Comparison of ENCODE assay signal across 31 mouse cellular contexts in genomic region chr4:102520669-102521261, GRCm38 (mm10).
DNase-seq lines count a peak whose midpoint lies in the region; ATAC-seq and TF ChIP-seq lines count a peak whose summit lies in the region.
"Had no signal": no experiment of that assay in that cellular context is flagged by ENCODE, and none has a peak within 500 bp of the region (broad histone marks: within the 10 kb centered on the region; RNA-seq: fewer than 3 reads in every experiment).

No protein-coding gene starts in this region.

- no peak for TF ChIP-seq EP300 in liver, postnatal 0 days (IDR thresholded peaks at IDR 0.05; ENCODE audit: low read depth)

- no peaks in the 10 kb centered on the region for H3K36me3 ChIP-seq in heart, embryonic 12.5 days
- no peaks in the 10 kb centered on the region for H3K36me3 ChIP-seq in liver, embryonic 11.5 days (ENCODE audit: control insufficient read depth, insufficient read depth, low read length)
- H3K36me3 ChIP-seq in liver, postnatal 0 days (replicated peaks; ENCODE audit: insufficient read depth, low read length): no peaks in the 10 kb centered on the region
- no peaks in the 10 kb centered on the region for H3K36me3 ChIP-seq in splenic B cell, adult 2 months (ENCODE audit: control insufficient read depth, insufficient read depth, low read length, poor library complexity, severe bottlenecking)
- H3K36me3 ChIP-seq: embryonic facial prominence, embryonic 12.5 days; G1E; limb, embryonic 12.5 days; liver, embryonic 13.5 days had no signal

- 68% methylated on average over 8 of the region's 8 CpGs for WGBS in heart, embryonic 12.5 days
- WGBS in liver, embryonic 11.5 days: 64% methylated on average over 8 of the region's 8 CpGs
- WGBS in liver, postnatal 0 days (ENCODE audit: insufficient replicate concordance): 68% methylated on average over 8 of the region's 8 CpGs

- ATAC-seq in heart, embryonic 12.5 days (ENCODE audit: insufficient number of reproducible peaks, low FRiP score): no peak
- 0 out of 2 replicates have a peak, but pooled peaks have one; percentile 18 for ATAC-seq in liver, embryonic 11.5 days (replicated peaks; ENCODE audit: low FRiP score)
- ATAC-seq in liver, postnatal 0 days: no peak
- ATAC-seq in activated CD4-positive, CD25-positive, alpha-beta regulatory T cell, adult 4 months: peak; percentile 46
- ATAC-seq: forebrain, embryonic 14.5 days had no signal

- no peak overlapping the region for H3K27ac ChIP-seq in heart, embryonic 12.5 days (ENCODE audit: poor library complexity, severe bottlenecking)
- no peak overlapping the region for H3K27ac ChIP-seq in liver, embryonic 11.5 days (ENCODE audit: low read depth, low read length)
- no peak overlapping the region for H3K27ac ChIP-seq in liver, postnatal 0 days (ENCODE audit: low read depth)
- H3K27ac ChIP-seq: embryonic facial prominence, embryonic 12.5 days; heart, adult 2 months; heart, embryonic 13.5 days; hindbrain, embryonic 14.5 days; layer of hippocampus, adult 2 months; left cerebral cortex, adult 2 months; limb, embryonic 12.5 days; liver, embryonic 13.5 days had no signal

- no peak overlapping the region for H3K9ac ChIP-seq in heart, embryonic 12.5 days
- no peak overlapping the region for H3K9ac ChIP-seq in liver, embryonic 11.5 days (ENCODE audit: low read depth, low read length)
- no peak overlapping the region for H3K9ac ChIP-seq in liver, postnatal 0 days (replicated peaks)
- H3K9ac ChIP-seq: embryonic facial prominence, embryonic 12.5 days; heart, embryonic 13.5 days; hindbrain, embryonic 14.5 days; limb, embryonic 12.5 days; liver, embryonic 13.5 days; lung, embryonic 14.5 days had no signal

- no peak for TF ChIP-seq CTCF in liver, postnatal 0 days (IDR thresholded peaks at IDR 0.05; ENCODE audit: low read depth)

- H3K4me2 ChIP-seq in heart, embryonic 12.5 days: no peak overlapping the region
- H3K4me2 ChIP-seq in liver, embryonic 11.5 days: no peak overlapping the region
- no peak overlapping the region for H3K4me2 ChIP-seq in liver, postnatal 0 days (ENCODE audit: low read depth, low read length)
- H3K4me2 ChIP-seq: embryonic facial prominence, embryonic 12.5 days; heart, embryonic 13.5 days; hindbrain, embryonic 14.5 days; limb, embryonic 12.5 days; liver, embryonic 13.5 days; lung, embryonic 14.5 days had no signal

- no peak overlapping the region for H3K4me3 ChIP-seq in heart, embryonic 12.5 days
- H3K4me3 ChIP-seq in liver, embryonic 11.5 days (ENCODE audit: low read depth, low read length): no peak overlapping the region
- H3K4me3 ChIP-seq in liver, postnatal 0 days (ENCODE audit: low read depth, low read length): no peak overlapping the region
- H3K4me3 ChIP-seq: embryonic facial prominence, embryonic 12.5 days; heart, adult 2 months; heart, embryonic 13.5 days; layer of hippocampus, adult 2 months; left cerebral cortex, adult 2 months; limb, embryonic 12.5 days; liver, embryonic 13.5 days had no signal

- H3K27me3 ChIP-seq in heart, embryonic 12.5 days (replicated peaks): no peaks in the 10 kb centered on the region
- H3K27me3 ChIP-seq in liver, embryonic 11.5 days (replicated peaks; ENCODE audit: control insufficient read depth, insufficient read depth, low read length): no peaks in the 10 kb centered on the region
- H3K27me3 ChIP-seq in liver, postnatal 0 days (ENCODE audit: insufficient read depth, low read length): no peaks in the 10 kb centered on the region
- H3K27me3 ChIP-seq in splenic B cell, adult 2 months (ENCODE audit: control insufficient read depth, insufficient read depth, low read length, poor library complexity, severe bottlenecking): no peaks in the 10 kb centered on the region
- H3K27me3 ChIP-seq: embryonic facial prominence, embryonic 12.5 days; heart, embryonic 13.5 days; limb, embryonic 12.5 days; liver, embryonic 13.5 days had no signal

- peak; percentile 55 for DNase-seq in heart, adult 11 months
- no peak for DNase-seq in liver, embryonic 11.5 days (ENCODE audit: low spot score)
- no peak for DNase-seq in liver, postnatal 0 days
- DNase-seq in splenic B cell, adult 2 months (ENCODE audit: low read depth, low spot score): peak; percentile 61
- DNase-seq in thymus, postnatal 0 days (ENCODE audit: low spot score): no peak
- no peak for DNase-seq in testis, postnatal 14 days (ENCODE audit: low spot score)
- DNase-seq: adrenal gland, postnatal 10 days; cerebellum, adult 9-11 months; embryo, embryonic 11 days; gastrocnemius, postnatal 36 days; heart, adult 2 months; heart, postnatal 10 days; kidney, adult 18-20 months; kidney, postnatal 25 days; liver, embryonic 13.5 days; lung, embryonic 14.5 days; lung, postnatal 14 days; midbrain, embryonic 14.5 days; right cerebral cortex, postnatal 25 days; spleen, adult 18-20 months; thymus, postnatal 4 days had no signal

- no peaks in the 10 kb centered on the region for H3K9me3 ChIP-seq in heart, embryonic 12.5 days (replicated peaks)
- no peaks in the 10 kb centered on the region for H3K9me3 ChIP-seq in liver, embryonic 11.5 days (ENCODE audit: control insufficient read depth, low read length)
- no peaks in the 10 kb centered on the region for H3K9me3 ChIP-seq in liver, postnatal 0 days (ENCODE audit: low read length)
- H3K9me3 ChIP-seq: embryonic facial prominence, embryonic 12.5 days; heart, embryonic 13.5 days; limb, embryonic 12.5 days; liver, embryonic 13.5 days had no signal

- peaks cover 10% of the 10 kb centered on the region for H3K4me1 ChIP-seq in heart, embryonic 12.5 days (replicated peaks)
- peaks cover 9% of the 10 kb centered on the region for H3K4me1 ChIP-seq in liver, embryonic 11.5 days (replicated peaks; ENCODE audit: control insufficient read depth, insufficient read depth, low read length)
- peaks cover 18% of the 10 kb centered on the region for H3K4me1 ChIP-seq in liver, postnatal 0 days (ENCODE audit: insufficient read depth)
- H3K4me1 ChIP-seq: limb, embryonic 12.5 days had no signal

Comparison
In these comparisons a context has a peak if more than half of its experiments do, and no peak if none do; other contexts are left out.
1. ATAC-seq: peak in liver, embryonic 11.5 days (single experiment) and activated CD4-positive, CD25-positive, alpha-beta regulatory T cell, adult 4 months (single experiment); none in heart, embryonic 12.5 days (single experiment) and liver, postnatal 0 days (single experiment).
2. DNase-seq: peak in heart, adult 11 months (single experiment) and splenic B cell, adult 2 months (single experiment); none in liver, embryonic 11.5 days (single experiment), liver, postnatal 0 days (single experiment), thymus, postnatal 0 days (single experiment) and testis, postnatal 14 days (single experiment).